Mouse (Mus musculus) monocyte, adult 59 days (primary cell): ENCODE data around the gene Ccl21a. TPM values are rescaled to one million over a fixed set of nuclear protein-coding genes. Genes with fewer than 3 reads are reported as not detected.

Experiments
- total RNA-seq, 2 experiments: library from RNA; stranded (reverse); gene quantifications; one replicate each; pipeline ENCODE4 v1.2.4; 2023

The Ccl21a gene
- not detected for total RNA-seq

GRCm38 (mm10) chr4:42773893-42774292 lies at the start of gene Ccl21a:
Ccl21a (minus strand) TSS chr4:42773993.

GRCm38 (mm10) chr4:42756477-42756876 lies 17.3 kb downstream of the Ccl21a start, which contains the start of gene Ccl19:
Ccl19 (minus strand) TSS chr4:42756577.

GRCm38 (mm10) chr4:42735245-42735644 lies 38.5 kb downstream of the Ccl21a start, which contains the start of gene 4930578G10Rik:
4930578G10Rik (plus strand) TSS chr4:42735545.

Other genes starting within 250 kb of the Ccl21a start
- gene Fam205a2, start 245.8 kb downstream of the Ccl21a start, total RNA-seq: not detected
- gene Gm10591, start 161.8 kb downstream of the Ccl21a start, total RNA-seq: not detected
- gene Gm2564, start 144.3 kb downstream of the Ccl21a start, total RNA-seq: 1 to 10 TPM in 1 of 2 experiments, not detected in 1; 1.6 TPM
- not detected for gene Ccl27b, start 118.7 kb downstream of the Ccl21a start, total RNA-seq
- gene Il11ra2, start 112.1 kb downstream of the Ccl21a start, total RNA-seq: not detected
- gene 4930578G10Rik, start 38.4 kb downstream of the Ccl21a start, total RNA-seq: not detected
- gene Ccl19, start 17.4 kb downstream of the Ccl21a start, total RNA-seq: not detected
- not detected for gene Fam205a1, start 79.9 kb upstream of the Ccl21a start, total RNA-seq
- not detected for gene Gm12394, start 82.8 kb upstream of the Ccl21a start, total RNA-seq
- not detected for gene Fam205c, start 100.2 kb upstream of the Ccl21a start, total RNA-seq
- gene Phf24, start 142.7 kb upstream of the Ccl21a start, total RNA-seq: not detected
- 10 to 100 TPM; 14.3 to 14.6 TPM for gene Dnajb5, start 175.8 kb upstream of the Ccl21a start, total RNA-seq
- gene 1700022I11Rik, start 195.6 kb upstream of the Ccl21a start, total RNA-seq: not detected
- 100 to 1,000 TPM; 115 to 119 TPM for gene Vcp, start 226.5 kb upstream of the Ccl21a start, total RNA-seq
- 10 to 100 TPM; 18.4 to 23.1 TPM for gene Fancg, start 236.5 kb upstream of the Ccl21a start, total RNA-seq